Mouse (Mus musculus) layer of hippocampus, adult 18-20 months (tissue): ENCODE data around the gene Glt8d2. TPM values are rescaled to one million over a fixed set of nuclear protein-coding genes. Genes with fewer than 3 reads are reported as not detected.
"Not testable (repeated sequence)": the region's sequence is repeated elsewhere in the genome, so short reads cannot be mapped to it uniquely, and the experiment has no call there.

Source experiments
- DNase-seq, 2 experiments: peaks; one replicate each; pipeline ENCODE4 v3.0.0; 2022; ENCODE audit warnings: low spot score in 2 of 2
- total RNA-seq, 2 experiments: library from RNA; stranded (reverse); gene quantifications; 2 replicates each; pipeline ENCODE4 v1.2.3; 2021

The Glt8d2 gene
- total RNA-seq, 2 experiments from 2014 or later, result 20.1 to 23.8 TPM

GRCm38 (mm10) chr10:82647205-82647811 is 43.1 kb downstream of the Glt8d2 start:
- DNase-seq, result no peak

- peak in 1 of 2 experiments; percentile 49 for DNase-seq
These were observed 44.4 kb downstream of the Glt8d2 start for GRCm38 (mm10) chr10:82646083-82646482.

GRCm38 (mm10) chr10:82641481-82641880 is 49.0 kb downstream of the Glt8d2 start:
- no peak for DNase-seq

GRCm38 (mm10) chr10:82639032-82639698 is 51.3 kb downstream of the Glt8d2 start:
- no peak for DNase-seq

GRCm38 (mm10) chr10:82636321-82636720 is 54.1 kb downstream of the Glt8d2 start:
- DNase-seq, result no peak

- DNase-seq, result no peak
These were observed 56.1 kb downstream of the Glt8d2 start for GRCm38 (mm10) chr10:82634348-82634747.

GRCm38 (mm10) chr10:82632496-82633280 is 57.8 kb downstream of the Glt8d2 start:
- DNase-seq, result no peak

GRCm38 (mm10) chr10:82631133-82631532 is 59.3 kb downstream of the Glt8d2 start:
- no peak for DNase-seq

GRCm38 (mm10) chr10:82630497-82630896 is 60.0 kb downstream of the Glt8d2 start:
- DNase-seq, result no peak

- DNase-seq, result peak; percentile 88 to 91
These were observed 60.7 kb downstream of the Glt8d2 start, which contains the start of gene Tdg for GRCm38 (mm10) chr10:82629586-82630255. Tdg (plus strand) TSS chr10:82629828.

GRCm38 (mm10) chr10:82629111-82629585 is 61.3 kb downstream of the Glt8d2 start:
- DNase-seq, result no peak

GRCm38 (mm10) chr10:82623553-82623932 is 66.9 kb downstream of the Glt8d2 start:
- not testable (repeated sequence) for DNase-seq

GRCm38 (mm10) chr10:82622671-82623552 is 67.5 kb downstream of the Glt8d2 start, which contains the start of gene 1190007I07Rik:
1190007I07Rik (minus strand) TSS chr10:82623228.
- peak; percentile 62 to 88 for DNase-seq

GRCm38 (mm10) chr10:82622235-82622634 is 68.2 kb downstream of the Glt8d2 start:
- no peak for DNase-seq

Other genes with a start within 250 kb of the Glt8d2 start
- gene Gm1553, start 198.0 kb downstream of the Glt8d2 start, total RNA-seq, result not detected
- 10 to 100 TPM; 17.8 to 20.7 TPM for gene 1190007I07Rik, start 67.4 kb downstream of the Glt8d2 start, total RNA-seq
- gene Tdg, start 60.8 kb downstream of the Glt8d2 start, total RNA-seq, result 10 to 100 TPM; 32.6 to 35.1 TPM
- gene Hcfc2, start 5.5 kb upstream of the Glt8d2 start, total RNA-seq, result 10 to 100 TPM; 51.9 TPM
- gene Nfyb, start 73.5 kb upstream of the Glt8d2 start, total RNA-seq, result 10 to 100 TPM; 60.9 to 65.1 TPM
- gene Txnrd1, start 143.3 kb upstream of the Glt8d2 start, total RNA-seq, result 10 to 100 TPM; 47.7 to 56.7 TPM
- gene Eid3, start 176.0 kb upstream of the Glt8d2 start, total RNA-seq, result 1 to 10 TPM in 1 of 2 experiments, under 1 TPM in 1; 0.84 to 1.6 TPM